Mouse (Mus musculus): ENCODE data around the gene Prl7c1. TPM values are rescaled to one million over a fixed set of nuclear protein-coding genes. Genes with fewer than 3 reads are reported as not detected.

The Prl7c1 gene
- not detected for polyA plus RNA-seq (2014; fragmentation: Illumina TruSeq; extraction: RNeasy Lipid Tissue Mini Kit (QIAGEN cat#74804); ENCODE audit: low read depth, low replicate concordance)

DNA sequence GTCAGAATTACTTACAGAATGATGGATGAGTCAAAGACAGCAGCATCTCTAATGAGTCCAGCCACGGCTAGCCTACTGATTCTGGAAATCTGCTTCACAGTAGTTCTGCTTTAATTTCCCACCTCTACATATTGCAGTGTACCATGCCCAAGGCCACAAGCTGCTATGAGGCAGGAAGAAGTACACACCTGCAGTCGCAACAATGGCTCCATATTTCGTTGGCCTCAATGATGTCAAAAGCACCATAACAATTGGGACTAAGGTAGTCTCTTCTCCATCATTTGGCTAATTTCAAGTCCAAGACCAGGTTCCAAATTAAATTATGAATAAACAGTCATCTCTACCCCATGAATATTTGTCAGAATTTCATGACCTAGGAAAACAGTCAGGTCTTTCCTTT is at the start of gene Prl7c1:
TSS of gene Prl7c1 (minus strand) at position 101 of the 400 bp plus-strand sequence.

DNA sequence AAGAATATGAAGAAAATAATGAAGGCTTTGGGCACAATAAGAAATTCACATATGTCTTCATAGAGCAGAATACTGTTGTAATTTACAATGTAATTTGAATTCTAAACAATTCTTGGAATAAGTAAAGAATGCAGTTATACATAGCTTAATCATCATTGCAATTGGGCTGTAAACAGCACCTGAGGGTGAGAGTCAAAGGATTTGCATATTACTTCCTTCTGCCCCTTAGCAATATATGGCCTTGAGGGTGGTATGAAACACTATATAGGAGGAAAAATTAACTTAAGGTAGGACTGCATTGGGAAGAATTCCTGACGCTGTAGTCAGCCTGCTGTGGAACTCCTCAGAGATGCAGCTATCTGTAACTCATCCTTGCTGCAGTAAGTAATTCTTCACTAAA is 20.8 kb upstream of the Prl7c1 start, which contains the start of gene Prl2a1:
TSS of gene Prl2a1 (plus strand) at position 301 of the 400 bp plus-strand sequence.

Other genes with a start within 250 kb of the Prl7c1 start
- gene Prl8a9, start 216.2 kb downstream of the Prl7c1 start, polyA plus RNA-seq (2014; fragmentation: Illumina TruSeq; extraction: RNeasy Lipid Tissue Mini Kit (QIAGEN cat#74804); ENCODE audit: low read depth, low replicate concordance): not detected
- gene Prl8a1, start 198.6 kb downstream of the Prl7c1 start, polyA plus RNA-seq (2014; fragmentation: Illumina TruSeq; extraction: RNeasy Lipid Tissue Mini Kit (QIAGEN cat#74804); ENCODE audit: low read depth, low replicate concordance): not detected
- gene Prl7b1, start 170.2 kb downstream of the Prl7c1 start, polyA plus RNA-seq (2014; fragmentation: Illumina TruSeq; extraction: RNeasy Lipid Tissue Mini Kit (QIAGEN cat#74804); ENCODE audit: low read depth, low replicate concordance): not detected
- not detected for gene Prl7a1, start 138.3 kb downstream of the Prl7c1 start, polyA plus RNA-seq (2014; fragmentation: Illumina TruSeq; extraction: RNeasy Lipid Tissue Mini Kit (QIAGEN cat#74804); ENCODE audit: low read depth, low replicate concordance)
- gene Prl7a2, start 112.8 kb downstream of the Prl7c1 start, polyA plus RNA-seq (2014; fragmentation: Illumina TruSeq; extraction: RNeasy Lipid Tissue Mini Kit (QIAGEN cat#74804); ENCODE audit: low read depth, low replicate concordance): not detected
- gene Prl7d1, start 64.1 kb downstream of the Prl7c1 start, polyA plus RNA-seq (2014; fragmentation: Illumina TruSeq; extraction: RNeasy Lipid Tissue Mini Kit (QIAGEN cat#74804); ENCODE audit: low read depth, low replicate concordance): not detected
- not detected for gene Prl2a1, start 20.9 kb upstream of the Prl7c1 start, polyA plus RNA-seq (2014; fragmentation: Illumina TruSeq; extraction: RNeasy Lipid Tissue Mini Kit (QIAGEN cat#74804); ENCODE audit: low read depth, low replicate concordance)
- not detected for gene Prl2c1, start 68.5 kb upstream of the Prl7c1 start, polyA plus RNA-seq (2014; fragmentation: Illumina TruSeq; extraction: RNeasy Lipid Tissue Mini Kit (QIAGEN cat#74804); ENCODE audit: low read depth, low replicate concordance)
- gene Prl4a1, start 235.4 kb upstream of the Prl7c1 start, polyA plus RNA-seq (2014; fragmentation: Illumina TruSeq; extraction: RNeasy Lipid Tissue Mini Kit (QIAGEN cat#74804); ENCODE audit: low read depth, low replicate concordance): not detected